Mouse (Mus musculus): Measurements from ENCODE around the gene Enho. TPM values are rescaled to one million over a fixed set of nuclear protein-coding genes. Genes with fewer than 3 reads are reported as not detected.

Enho gene
- polyA plus RNA-seq, 1 experiment from 2014 or later, result 6.3 TPM

DNA sequence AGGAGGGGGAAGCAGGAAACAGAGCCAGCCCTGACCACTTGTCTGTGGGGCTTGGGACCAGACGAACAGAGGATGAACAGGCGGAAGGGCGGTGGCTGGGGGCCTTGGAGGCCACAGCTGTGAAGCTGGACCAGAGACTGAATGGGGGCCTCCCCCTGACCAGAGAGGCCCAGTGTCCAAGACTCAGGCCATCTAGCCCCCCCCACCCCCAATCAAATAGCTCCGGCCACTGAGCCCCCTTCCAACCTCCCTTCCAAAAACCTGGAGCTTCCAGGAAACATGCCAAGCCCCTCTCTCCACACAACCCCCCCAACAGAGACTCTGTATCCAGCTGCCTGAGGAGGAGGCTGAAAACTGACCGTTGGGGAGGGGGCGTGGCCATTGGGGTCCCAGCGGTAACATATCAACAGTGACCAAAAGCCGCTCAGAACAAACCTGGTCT lies 32.4 kb upstream of the Enho start:
- ATAC-seq (ENCODE audit: insufficient number of reproducible peaks, insufficient read depth, low FRiP score, low read depth), result no peak
- no peaks in the 10 kb centered on the region for H3K36me3 ChIP-seq (ENCODE audit: control insufficient read depth, insufficient read depth, low read length)
- 34% methylated on average over 8 of the region's 8 CpGs for WGBS
- no peaks in the 10 kb centered on the region for H3K9me3 ChIP-seq (ENCODE audit: control insufficient read depth, low read length)
- no peak overlapping the region for H3K27ac ChIP-seq (replicated peaks in 1 of 2; ENCODE audit: control insufficient read depth in 1 of 2, insufficient read depth in 1 of 2, low read depth in 2 of 2, low read length in 2 of 2)
- H3K4me2 ChIP-seq (ENCODE audit: low read length), result no peak overlapping the region
- no peak overlapping the region for H3K4me3 ChIP-seq (ENCODE audit: control insufficient read depth in 1 of 2, insufficient read depth in 1 of 2, low read depth in 1 of 2, low read length in 2 of 2)
- no peak overlapping the region for H3K9ac ChIP-seq (ENCODE audit: low read length)
- H3K27me3 ChIP-seq (ENCODE audit: control insufficient read depth, insufficient read depth, low read length), result peaks cover 13% of the 10 kb centered on the region; the same call in 1 of the 2 replicates
- peaks cover 25 to 32% of the 10 kb centered on the region in 2 experiments for H3K4me1 ChIP-seq (ENCODE audit: control insufficient read depth in 2 of 2, insufficient read depth in 2 of 2, low read length in 2 of 2)

DNA sequence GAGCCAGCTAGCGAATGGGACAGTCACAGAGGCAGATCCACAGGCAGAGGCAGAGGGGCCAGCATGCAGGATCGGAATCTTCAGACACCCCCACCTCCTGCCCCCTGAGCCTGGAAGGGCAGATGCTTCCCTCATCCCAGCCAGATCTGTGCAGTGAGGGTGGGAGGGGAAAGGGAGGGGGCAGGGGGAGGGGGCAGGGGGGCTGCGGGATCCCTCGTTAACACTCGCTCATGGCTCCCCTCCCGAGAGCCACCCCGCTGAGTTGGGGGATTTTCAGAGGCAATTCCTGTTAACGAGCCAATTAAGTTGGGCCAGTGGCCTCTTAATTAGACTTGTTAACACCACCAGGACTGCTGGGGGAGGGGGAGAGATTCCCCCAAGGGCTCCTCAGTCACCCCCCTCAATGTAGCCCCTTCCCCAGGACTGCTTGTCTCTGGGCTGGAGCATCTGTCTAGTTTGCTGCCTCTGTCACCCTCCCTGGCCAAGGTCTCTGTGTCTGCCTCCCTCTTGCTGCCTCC lies 31.9 kb upstream of the Enho start:
- H3K27me3 ChIP-seq (ENCODE audit: control insufficient read depth, insufficient read depth, low read length), result peaks cover 13% of the 10 kb centered on the region; the same call in 1 of the 2 replicates
- 32% methylated on average over 8 of the region's 8 CpGs for whole genome bisulfite sequencing
- H3K27ac ChIP-seq (replicated peaks in 1 of 2; ENCODE audit: control insufficient read depth in 1 of 2, insufficient read depth in 1 of 2, low read depth in 2 of 2, low read length in 2 of 2), result no peak overlapping the region
- H3K4me1 ChIP-seq (ENCODE audit: control insufficient read depth in 2 of 2, insufficient read depth in 2 of 2, low read length in 2 of 2), result peaks cover 20 to 27% of the 10 kb centered on the region in 2 experiments
- ATAC-seq (ENCODE audit: insufficient number of reproducible peaks, insufficient read depth, low FRiP score, low read depth), result no peak
- H3K9ac ChIP-seq (ENCODE audit: low read length), result no peak overlapping the region
- no peaks in the 10 kb centered on the region for H3K9me3 ChIP-seq (ENCODE audit: control insufficient read depth, low read length)
- no peak overlapping the region for H3K4me3 ChIP-seq (ENCODE audit: control insufficient read depth in 1 of 2, insufficient read depth in 1 of 2, low read depth in 1 of 2, low read length in 2 of 2)
- no peaks in the 10 kb centered on the region for H3K36me3 ChIP-seq (ENCODE audit: control insufficient read depth, insufficient read depth, low read length)
- no peak overlapping the region for H3K4me2 ChIP-seq (ENCODE audit: low read length)

DNA sequence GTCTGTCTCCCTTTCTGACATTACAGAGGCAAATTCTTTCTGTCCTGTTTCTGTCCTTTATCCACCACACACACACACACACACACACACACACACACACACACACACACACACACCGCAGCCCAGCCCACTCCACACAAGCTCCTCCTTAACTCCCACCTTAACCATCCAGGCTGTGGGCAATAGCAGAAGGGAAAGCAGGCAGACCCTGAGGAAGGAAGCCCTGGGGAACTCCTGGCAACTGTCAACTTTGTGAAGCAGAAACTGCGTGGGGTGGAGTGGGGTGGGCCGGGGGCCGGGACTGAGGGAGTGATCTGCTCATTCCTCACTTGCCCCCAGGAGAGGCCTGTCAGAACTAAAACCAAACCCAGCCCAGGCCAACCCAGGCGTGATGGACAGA lies 31.4 kb upstream of the Enho start:
- ATAC-seq (ENCODE audit: insufficient number of reproducible peaks, insufficient read depth, low FRiP score, low read depth), result no peak
- Histone ChIP-seq H3K27me3 (ENCODE audit: control insufficient read depth, insufficient read depth, low read length) (peaks cover 13% of the 10 kb centered on the region; the same call in 1 of the 2 replicates), H3K4me2 (ENCODE audit: low read length) (no peak overlapping the region), H3K36me3 (ENCODE audit: control insufficient read depth, insufficient read depth, low read length) (no peaks in the 10 kb centered on the region), H3K9me3 (ENCODE audit: control insufficient read depth, low read length) (no peaks in the 10 kb centered on the region), H3K9ac (ENCODE audit: low read length) (no peak overlapping the region), H3K4me1 (ENCODE audit: control insufficient read depth in 2 of 2, insufficient read depth in 2 of 2, low read length in 2 of 2) (peaks cover 15 to 22% of the 10 kb centered on the region in 2 experiments), H3K27ac (replicated peaks in 1 of 2; ENCODE audit: control insufficient read depth in 1 of 2, insufficient read depth in 1 of 2, low read depth in 2 of 2, low read length in 2 of 2) (no peak overlapping the region), H3K4me3 (ENCODE audit: control insufficient read depth in 1 of 2, insufficient read depth in 1 of 2, low read depth in 1 of 2, low read length in 2 of 2) (no peak overlapping the region)
- 27% methylated on average over 5 of the region's 5 CpGs for WGBS

DNA sequence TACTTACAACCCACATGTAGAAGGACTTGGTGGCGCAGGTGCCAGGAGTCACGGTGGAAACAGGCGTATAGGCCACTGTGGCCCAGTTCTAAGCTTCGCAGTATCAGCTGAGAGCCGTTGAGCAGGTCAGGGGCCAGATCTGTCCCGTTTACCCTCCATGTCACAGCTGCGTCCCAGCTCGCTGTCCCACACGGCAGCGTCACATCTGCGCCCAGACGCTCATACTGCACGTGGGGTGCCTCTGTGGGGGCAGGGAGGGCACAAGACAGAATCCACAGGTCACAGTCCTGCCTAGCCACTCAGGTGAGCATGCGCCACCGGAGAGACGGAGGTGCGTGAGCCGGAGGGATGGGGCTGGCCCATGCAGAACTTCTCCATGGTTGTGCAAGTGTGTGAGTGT lies 30.7 kb upstream of the Enho start:
- Histone ChIP-seq H3K36me3 (ENCODE audit: control insufficient read depth, insufficient read depth, low read length) (no peaks in the 10 kb centered on the region), H3K4me1 (ENCODE audit: control insufficient read depth in 2 of 2, insufficient read depth in 2 of 2, low read length in 2 of 2) (peaks cover 10 to 15% of the 10 kb centered on the region in 2 experiments), H3K27ac (replicated peaks in 1 of 2; ENCODE audit: control insufficient read depth in 1 of 2, insufficient read depth in 1 of 2, low read depth in 2 of 2, low read length in 2 of 2) (no peak overlapping the region), H3K9me3 (ENCODE audit: control insufficient read depth, low read length) (no peaks in the 10 kb centered on the region), H3K4me2 (ENCODE audit: low read length) (no peak overlapping the region), H3K27me3 (ENCODE audit: control insufficient read depth, insufficient read depth, low read length) (peaks cover 13% of the 10 kb centered on the region; the same call in 1 of the 2 replicates), H3K9ac (ENCODE audit: low read length) (no peak overlapping the region), H3K4me3 (ENCODE audit: control insufficient read depth in 1 of 2, insufficient read depth in 1 of 2, low read depth in 1 of 2, low read length in 2 of 2) (no peak overlapping the region)
- 87% methylated on average over 18 of the region's 18 CpGs for WGBS
- no peak for ATAC-seq (ENCODE audit: insufficient number of reproducible peaks, insufficient read depth, low FRiP score, low read depth)

DNA sequence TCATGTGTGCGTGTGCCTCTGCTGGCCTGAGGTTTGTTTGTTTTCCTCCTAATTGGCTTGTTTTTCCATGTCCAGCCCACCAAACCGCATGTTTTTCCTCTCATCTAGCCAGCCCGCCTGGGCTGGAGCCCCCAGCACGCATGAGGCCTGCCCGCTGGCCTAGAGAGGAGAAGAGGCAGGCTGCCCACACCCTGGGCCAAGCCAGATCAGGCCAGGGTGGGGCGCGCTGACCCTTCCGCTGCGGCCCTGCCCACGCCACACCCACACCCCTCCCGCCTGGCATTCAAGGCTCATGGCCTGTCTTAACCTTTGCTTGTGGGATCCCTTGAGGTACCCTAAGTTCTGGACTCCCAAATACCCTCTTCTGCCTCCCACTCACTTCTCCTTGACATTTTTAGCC lies 26.5 kb upstream of the Enho start:
- no peaks in the 10 kb centered on the region for H3K27me3 ChIP-seq (ENCODE audit: control insufficient read depth, insufficient read depth, low read length)
- H3K9ac ChIP-seq (ENCODE audit: low read length), result no peak overlapping the region
- H3K4me2 ChIP-seq (ENCODE audit: low read length), result no peak overlapping the region
- no peaks in the 10 kb centered on the region for H3K9me3 ChIP-seq (ENCODE audit: control insufficient read depth, low read length)
- WGBS, result 82% methylated on average over 11 of the region's 11 CpGs
- no peak overlapping the region for H3K27ac ChIP-seq (replicated peaks in 1 of 2; ENCODE audit: control insufficient read depth in 1 of 2, insufficient read depth in 1 of 2, low read depth in 2 of 2, low read length in 2 of 2)
- no peak overlapping the region for H3K4me3 ChIP-seq (ENCODE audit: control insufficient read depth in 1 of 2, insufficient read depth in 1 of 2, low read depth in 1 of 2, low read length in 2 of 2)
- H3K36me3 ChIP-seq (ENCODE audit: control insufficient read depth, insufficient read depth, low read length), result no peaks in the 10 kb centered on the region
- ATAC-seq (ENCODE audit: insufficient number of reproducible peaks, insufficient read depth, low FRiP score, low read depth), result no peak
- H3K4me1 ChIP-seq (ENCODE audit: control insufficient read depth in 2 of 2, insufficient read depth in 2 of 2, low read length in 2 of 2), result peaks cover 12 to 16% of the 10 kb centered on the region in 2 experiments

DNA sequence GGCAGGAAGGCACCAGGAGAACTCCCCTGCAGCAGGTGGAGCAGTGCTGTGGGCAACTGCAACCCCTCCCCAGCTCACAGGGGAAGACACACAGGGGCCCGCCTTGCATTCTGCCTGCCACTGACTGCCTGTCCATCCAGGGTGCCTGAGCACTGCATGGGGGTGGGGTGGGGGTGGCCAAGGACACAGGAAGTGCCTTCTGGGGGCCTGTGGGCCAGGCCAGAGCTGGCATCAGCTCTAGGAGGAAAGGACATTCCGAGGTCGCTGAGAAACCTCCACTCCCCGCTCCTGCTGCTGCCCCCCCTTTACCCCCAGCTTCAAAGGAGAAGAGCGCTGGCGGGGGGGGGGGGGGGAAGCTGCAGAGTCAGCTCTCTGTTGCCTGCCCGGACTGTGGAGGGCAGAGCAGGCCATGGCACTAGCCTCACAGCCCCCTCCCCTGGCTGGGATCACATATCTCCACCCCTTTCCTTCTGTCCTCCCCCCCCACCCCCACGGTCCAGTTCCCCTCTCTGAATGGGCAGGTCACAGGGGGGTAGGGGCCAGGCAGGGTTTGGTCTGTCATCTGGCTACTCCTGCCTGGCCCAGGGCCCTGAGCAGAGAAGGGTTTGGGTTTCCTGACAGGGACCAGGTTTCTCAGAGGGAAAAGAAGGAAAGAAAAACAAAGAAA lies 25.0 kb upstream of the Enho start:
- Histone ChIP-seq H3K4me3 (ENCODE audit: control insufficient read depth in 1 of 2, insufficient read depth in 1 of 2, low read depth in 1 of 2, low read length in 2 of 2) (no peak overlapping the region), H3K36me3 (ENCODE audit: control insufficient read depth, insufficient read depth, low read length) (no peaks in the 10 kb centered on the region), H3K9ac (ENCODE audit: low read length) (0 out of 2 replicates have a peak overlapping the region, but pooled peaks have one; percentile 27), H3K27ac (replicated peaks in 1 of 2; ENCODE audit: control insufficient read depth in 1 of 2, insufficient read depth in 1 of 2, low read depth in 2 of 2, low read length in 2 of 2) (no peak overlapping the region), H3K4me2 (ENCODE audit: low read length) (peak overlapping the region; percentile 28; the same call in 1 of the 2 replicates), H3K27me3 (ENCODE audit: control insufficient read depth, insufficient read depth, low read length) (0 out of 2 replicates have a peak, but pooled peaks cover 3% of the 10 kb centered on the region), H3K9me3 (ENCODE audit: control insufficient read depth, low read length) (no peaks in the 10 kb centered on the region), H3K4me1 (ENCODE audit: control insufficient read depth in 2 of 2, insufficient read depth in 2 of 2, low read length in 2 of 2) (peaks cover 18 to 25% of the 10 kb centered on the region in 2 experiments)
- 0 out of 2 replicates have a peak, but pooled peaks have one; percentile 21 for ATAC-seq (ENCODE audit: insufficient number of reproducible peaks, insufficient read depth, low FRiP score, low read depth)
- WGBS, result 7% methylated on average over 4 of the region's 8 CpGs

DNA sequence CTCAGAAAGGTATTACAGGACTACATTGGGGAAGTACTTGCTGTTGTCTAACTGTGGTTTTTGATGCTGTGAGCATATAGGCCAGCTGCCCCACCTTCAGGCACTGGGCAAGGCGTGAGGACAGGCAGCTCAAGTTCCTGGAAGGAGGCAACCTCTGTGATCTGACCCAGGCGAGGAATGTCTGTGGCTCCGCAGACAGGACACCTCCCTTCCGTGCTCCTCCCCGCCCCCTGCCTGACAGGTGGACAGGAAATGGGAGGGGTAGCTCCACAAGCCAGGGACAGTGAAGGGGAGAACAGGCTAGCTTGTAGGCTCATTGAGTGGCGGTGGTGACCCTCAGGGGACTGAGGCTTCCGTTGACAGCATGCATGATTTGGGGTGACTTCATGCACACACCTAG lies 24.4 kb upstream of the Enho start:
- Histone ChIP-seq H3K9ac (ENCODE audit: low read length) (no peak overlapping the region), H3K4me1 (ENCODE audit: control insufficient read depth in 2 of 2, insufficient read depth in 2 of 2, low read length in 2 of 2) (peaks cover 18 to 25% of the 10 kb centered on the region in 2 experiments), H3K9me3 (ENCODE audit: control insufficient read depth, low read length) (no peaks in the 10 kb centered on the region), H3K4me3 (ENCODE audit: control insufficient read depth in 1 of 2, insufficient read depth in 1 of 2, low read depth in 1 of 2, low read length in 2 of 2) (no peak overlapping the region), H3K27me3 (ENCODE audit: control insufficient read depth, insufficient read depth, low read length) (0 out of 2 replicates have a peak, but pooled peaks cover 3% of the 10 kb centered on the region), H3K36me3 (ENCODE audit: control insufficient read depth, insufficient read depth, low read length) (no peaks in the 10 kb centered on the region), H3K4me2 (ENCODE audit: low read length) (no peak overlapping the region), H3K27ac (replicated peaks in 1 of 2; ENCODE audit: control insufficient read depth in 1 of 2, insufficient read depth in 1 of 2, low read depth in 2 of 2, low read length in 2 of 2) (no peak overlapping the region)
- ATAC-seq (ENCODE audit: insufficient number of reproducible peaks, insufficient read depth, low FRiP score, low read depth), result no peak
- WGBS, result 47% methylated on average over 7 of the region's 7 CpGs
